In the genomic region with DNA sequence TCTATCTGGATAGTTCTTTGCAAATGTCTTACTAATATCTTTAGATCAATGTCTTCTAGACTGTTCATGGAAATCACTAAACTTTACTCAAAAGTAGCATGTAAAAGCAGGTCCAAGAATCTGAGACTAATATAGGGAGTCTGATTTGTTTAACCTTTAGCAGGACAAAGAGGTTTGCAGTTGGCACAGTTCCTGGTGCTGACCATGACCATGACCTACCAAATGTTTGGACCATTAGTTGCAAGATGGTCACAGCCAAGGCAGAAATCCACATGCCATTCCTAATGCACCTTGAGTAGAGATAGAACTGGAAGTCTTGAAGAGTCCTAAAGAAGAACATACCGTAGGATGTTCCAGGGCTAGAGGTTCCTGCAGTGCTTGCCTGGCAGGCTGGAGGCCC, we compare ENCODE assay signal across 16 mouse cellular contexts. TPM values are rescaled to one million over a fixed set of nuclear protein-coding genes. Genes with fewer than 3 reads are reported as not detected.
DNase-seq lines count a peak whose midpoint lies in the region.
"Had no signal": no experiment of that assay in that cellular context is flagged by ENCODE, and none has a peak within 500 bp of the region (broad histone marks: within the 10 kb centered on the region; RNA-seq: fewer than 3 reads in every experiment).

No protein-coding gene starts in this region.

- peak; percentile 34 to 77 for DNase-seq in adrenal gland, adult (ENCODE audit: inconsistent age in 2 of 2, low spot score in 1 of 2)
- no peak for DNase-seq in adrenal gland, postnatal 4 days (ENCODE audit: low spot score in 2 of 2)
- DNase-seq in kidney, postnatal 36 days, result peak; percentile 19 to 33
- DNase-seq in kidney, postnatal 10 days, result no peak
- DNase-seq in adrenal gland, postnatal 10 days, result peak; percentile 24
- DNase-seq in MN1 (ENCODE audit: low spot score), result no peak
- no peak for DNase-seq in thymus, postnatal 25 days
- DNase-seq: cerebellum, adult 18-20 months; cerebellum, adult 9-11 months; cerebellum, postnatal 36 days; forebrain, postnatal 0 days; gastrocnemius, postnatal 25 days; heart, postnatal 4 days had no signal

RNA-seq across cellular contexts. Expression of a gene that starts 37.4 kb away (rescaled TPM):
- total RNA-seq in adrenal gland, postnatal 4 days (2021), result 100 to 1,000 TPM; 292 to 395 TPM
- 100 to 1,000 TPM; 209 to 355 TPM for total RNA-seq in adrenal gland, postnatal 10 days (2021)
- total RNA-seq: forebrain, postnatal 0 days; gastrocnemius, adult 18-20 months; gastrocnemius, postnatal 25 days; granulocyte monocyte progenitor cell, adult 5-6 weeks; heart, postnatal 4 days; MEL had no signal

Comparison
In these comparisons a context has a peak if more than half of its experiments do, and no peak if none do; other contexts are left out.
1. DNase-seq: peak in adrenal gland, adult (2 of 2), kidney, postnatal 36 days (2 of 2) and adrenal gland, postnatal 10 days (single experiment); none in adrenal gland, postnatal 4 days (0 of 2), kidney, postnatal 10 days (single experiment), MN1 (single experiment) and thymus, postnatal 25 days (single experiment).